Mouse (Mus musculus) liver, adult 2 months (tissue): Measurements from ENCODE around the gene Gfod1.

Experiments
- CTCF ChIP-seq: fragments of 200-500 bp; IDR thresholded peaks from 2 replicates; pipeline ENCODE4 v1.5.1; 2011; ENCODE audit warnings: low read depth, low read length, control low read depth
- POLR2A ChIP-seq: fragments of 200-500 bp; IDR thresholded peaks from 2 replicates; pipeline ENCODE4 v1.6.1; 2011; ENCODE audit warnings: low read length, control low read depth; ENCODE audit not compliant: insufficient read depth; ENCODE audit errors: extremely low read depth

DNA sequence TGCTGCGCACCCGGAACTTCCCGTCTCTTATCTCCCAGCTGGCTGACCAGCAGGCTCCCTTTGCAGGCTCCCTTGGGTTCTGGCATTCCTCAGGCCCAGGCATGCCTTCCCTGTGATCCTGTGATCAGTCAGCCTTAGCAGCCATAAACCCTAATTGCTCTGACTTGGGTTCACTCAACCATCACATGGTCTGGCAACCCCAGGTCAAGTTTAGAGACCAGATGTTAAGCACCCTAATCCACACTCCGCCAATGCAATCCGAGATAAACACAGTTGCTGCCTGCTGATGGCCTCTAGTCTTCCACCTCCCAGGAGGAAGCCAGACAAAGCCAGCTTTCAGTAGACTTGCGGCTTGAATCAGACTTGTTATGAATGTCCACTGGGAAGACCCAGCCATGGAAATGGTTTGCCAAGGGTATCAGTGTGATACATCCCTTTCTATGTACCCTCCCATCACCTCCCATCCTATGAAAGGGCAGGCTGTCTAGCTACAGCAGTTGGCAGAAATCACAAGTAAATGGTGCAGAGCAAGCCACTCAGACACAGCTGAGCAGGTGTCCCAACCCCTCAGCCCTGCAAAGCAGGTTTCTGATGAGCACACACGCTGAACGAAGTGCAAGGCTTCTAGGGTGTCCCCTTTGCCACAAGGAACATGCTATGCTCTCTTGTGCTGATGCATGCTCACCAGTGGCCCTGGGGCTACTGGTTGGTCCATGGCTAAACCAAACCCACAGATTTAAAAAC is 157.3 kb downstream of the Gfod1 start:
- TF ChIP-seq POLR2A (no peak), CTCF (no peak)
